Mouse (Mus musculus) spleen, postnatal 36 days (tissue): ENCODE measurements around the gene Pcna.

Experiments used
- DNase-seq, 2 experiments: peaks; one replicate each; pipeline ENCODE4 v3.0.0; 2022; ENCODE audit warnings: low spot score in 2 of 2, mixed read lengths in 1 of 2

The Pcna gene

GRCm38 (mm10) chr2:132235291-132235690 lies 17.8 kb downstream of the Pcna start:
- DNase-seq = no peak

GRCm38 (mm10) chr2:132233985-132234765 lies 18.9 kb downstream of the Pcna start:
- DNase-seq = no peak

GRCm38 (mm10) chr2:132232413-132232945 lies 20.6 kb downstream of the Pcna start:
- no peak for DNase-seq

GRCm38 (mm10) chr2:132224359-132224758 lies 28.8 kb downstream of the Pcna start:
- peak in 1 of 2 experiments; percentile 11 for DNase-seq

GRCm38 (mm10) chr2:132221611-132222073 lies 31.5 kb downstream of the Pcna start:
- DNase-seq = no peak

- no peak for DNase-seq
These were observed 41.0 kb downstream of the Pcna start for GRCm38 (mm10) chr2:132211995-132212656.

GRCm38 (mm10) chr2:132210806-132211312 lies 42.3 kb downstream of the Pcna start:
- no peak for DNase-seq

- DNase-seq = no peak
These were observed 44.8 kb downstream of the Pcna start for GRCm38 (mm10) chr2:132208246-132208881.

GRCm38 (mm10) chr2:132206316-132206881 lies 46.7 kb downstream of the Pcna start:
- DNase-seq = no peak

GRCm38 (mm10) chr2:132205549-132205948 lies 47.6 kb downstream of the Pcna start:
- DNase-seq = no peak

GRCm38 (mm10) chr2:132203773-132204172 lies 49.3 kb downstream of the Pcna start:
- DNase-seq = no peak

GRCm38 (mm10) chr2:132203186-132203585 lies 49.9 kb downstream of the Pcna start:
- no peak for DNase-seq
